Mouse (Mus musculus): ENCODE measurements around the gene Olfr1373.
"Not testable (repeated sequence)": the region's sequence is repeated elsewhere in the genome, so short reads cannot be mapped to it uniquely, and the experiment has no call there.

Gene Olfr1373

DNA sequence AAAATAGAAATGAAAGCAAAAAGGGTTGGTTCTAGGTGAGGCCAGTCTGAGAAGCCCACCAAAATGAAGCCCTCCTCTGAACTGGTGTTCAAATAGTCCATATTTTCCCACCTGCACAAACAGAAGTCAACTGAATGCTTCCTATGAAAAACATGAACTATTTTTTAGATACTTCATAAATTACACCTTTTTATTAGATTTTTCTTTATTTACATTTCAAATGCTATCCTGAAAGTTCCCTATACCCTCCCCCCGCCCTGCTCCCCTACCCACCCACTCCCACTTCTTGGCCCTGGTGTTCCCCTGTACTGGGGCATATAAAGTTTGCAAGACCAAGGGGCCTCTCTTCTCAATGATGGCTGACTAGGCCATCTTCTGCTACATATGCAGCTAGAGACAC is at the start of gene Olfr1373:
TSS of gene Olfr1373 (minus strand) at position 101 of the 400 bp plus-strand sequence.
- not testable (repeated sequence) for DNase-seq (ENCODE audit: low spot score in 2 of 2)

DNA sequence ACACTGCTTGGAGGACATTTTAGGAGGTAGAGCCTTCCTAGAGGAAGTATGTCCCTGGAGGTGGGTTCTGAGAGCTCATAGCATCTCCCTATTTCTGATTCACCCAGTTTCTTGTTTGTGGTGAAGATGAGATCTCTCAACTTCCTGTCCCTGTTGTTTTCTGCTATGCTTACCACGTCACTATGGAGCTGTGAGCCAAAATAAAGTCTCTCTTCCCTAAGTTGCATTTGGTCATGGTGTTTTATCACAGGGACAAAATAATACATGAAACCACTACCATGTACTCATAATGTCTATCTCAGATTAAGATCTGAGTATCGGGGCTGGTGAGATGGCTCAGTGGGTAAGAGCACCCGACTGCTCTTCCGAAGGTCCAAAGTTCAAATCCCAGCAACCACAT is 35.3 kb upstream of the Olfr1373 start:
- DNase-seq (ENCODE audit: low spot score in 2 of 2), result not testable (repeated sequence)

DNA sequence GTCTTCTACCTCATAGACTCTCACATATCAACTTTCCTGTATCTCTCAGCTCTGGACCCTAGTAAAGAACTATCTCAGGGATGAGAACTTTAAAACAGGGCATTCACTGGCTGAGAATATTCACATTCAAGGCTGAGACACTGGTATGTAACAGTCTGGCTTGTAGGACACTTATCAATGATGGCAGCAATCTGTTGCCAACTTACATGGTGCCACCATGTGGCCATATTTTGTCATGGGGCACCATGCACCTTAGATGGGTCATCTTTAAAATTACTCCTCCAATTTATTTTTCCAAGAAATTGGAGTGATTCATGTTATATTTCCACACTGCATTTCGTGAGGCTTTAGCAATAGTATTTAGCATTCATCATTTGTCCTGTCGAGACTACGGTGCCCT is 34.6 kb upstream of the Olfr1373 start:
- DNase-seq (ENCODE audit: low spot score in 2 of 2), result not testable (repeated sequence)

DNA sequence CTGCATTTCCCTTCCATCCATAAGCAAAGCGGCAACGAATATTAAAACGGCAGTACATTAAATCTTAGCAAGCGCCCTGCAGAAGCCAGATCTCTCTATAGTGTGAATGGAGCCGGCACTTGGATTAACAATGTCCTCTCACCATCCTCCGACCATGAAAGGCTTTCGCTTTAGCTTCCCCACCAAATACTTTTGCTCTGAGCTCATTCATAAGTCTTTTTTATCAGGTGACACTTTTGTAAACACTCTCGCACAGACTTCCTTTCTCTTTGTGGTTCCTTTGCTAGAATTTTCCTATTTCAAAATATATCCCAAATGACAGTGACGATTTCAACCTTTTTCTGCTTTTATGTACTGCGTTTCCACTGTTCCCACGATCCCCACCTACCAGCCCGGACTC is 23.1 kb upstream of the Olfr1373 start:
- no peak for DNase-seq (ENCODE audit: low spot score in 2 of 2)

DNA sequence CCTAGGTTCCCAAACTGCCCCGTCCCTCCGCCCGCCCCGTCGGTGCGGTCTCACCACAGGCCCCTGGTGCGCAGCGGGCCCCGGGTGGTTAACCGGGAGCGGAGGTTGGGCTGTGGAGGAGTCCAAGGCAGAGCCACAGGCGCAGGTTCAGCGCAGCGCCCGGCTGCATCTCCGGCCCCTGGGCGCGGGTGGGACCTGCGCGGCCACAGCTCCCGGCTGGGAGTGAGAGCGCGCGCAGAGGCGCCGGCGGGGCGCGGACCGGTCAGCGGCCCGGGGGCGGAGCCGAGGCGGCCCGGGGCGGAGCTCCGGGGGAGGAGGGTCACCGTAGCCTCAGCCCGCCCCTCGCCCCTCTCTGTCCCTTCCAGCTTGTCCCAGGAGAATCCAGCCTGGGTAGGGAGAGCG is 22.6 kb upstream of the Olfr1373 start:
- DNase-seq (ENCODE audit: low spot score in 2 of 2), result not testable (repeated sequence)

DNA sequence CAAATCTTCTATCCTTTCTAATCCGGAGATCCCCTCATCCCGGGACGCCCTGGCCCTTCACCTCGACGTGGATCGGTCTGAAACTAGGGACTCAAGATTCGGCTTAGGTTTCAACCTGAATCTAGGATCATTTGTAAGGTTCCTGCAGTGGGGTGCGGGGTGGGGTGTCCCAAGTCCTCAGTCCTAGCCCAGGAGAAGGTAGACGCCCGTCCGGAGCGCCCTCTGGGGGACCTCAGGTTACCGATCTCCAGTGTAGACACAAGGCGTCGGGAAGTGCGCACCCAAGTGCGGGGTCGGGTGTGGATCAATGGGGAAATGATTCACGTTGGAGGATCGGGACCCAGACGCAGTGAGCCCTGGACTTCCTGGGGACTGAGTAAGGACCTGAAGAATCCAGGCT is 21.8 kb upstream of the Olfr1373 start:
- no peak for DNase-seq (ENCODE audit: low spot score in 2 of 2)

DNA sequence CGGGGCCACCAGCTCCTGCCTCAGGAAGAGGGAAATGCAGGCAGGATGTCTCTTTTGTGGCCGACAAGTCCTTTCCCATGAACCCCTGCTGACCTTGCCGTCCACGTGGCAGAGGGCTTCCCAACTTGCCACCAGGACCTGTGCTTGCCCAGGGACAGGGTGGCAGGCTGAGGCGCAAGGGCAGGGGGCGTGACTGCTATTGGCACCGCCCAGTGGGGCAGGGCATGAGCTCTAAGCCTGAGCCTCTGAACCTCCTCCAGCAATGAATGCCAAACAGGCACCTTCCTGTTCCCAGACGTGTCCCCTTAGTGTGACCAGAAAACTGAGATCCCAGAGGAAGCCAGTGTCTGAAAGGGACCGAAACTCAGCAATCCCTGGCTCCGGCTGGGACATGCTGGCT is 18.6 kb upstream of the Olfr1373 start:
- DNase-seq (ENCODE audit: low spot score in 2 of 2), result no peak

DNA sequence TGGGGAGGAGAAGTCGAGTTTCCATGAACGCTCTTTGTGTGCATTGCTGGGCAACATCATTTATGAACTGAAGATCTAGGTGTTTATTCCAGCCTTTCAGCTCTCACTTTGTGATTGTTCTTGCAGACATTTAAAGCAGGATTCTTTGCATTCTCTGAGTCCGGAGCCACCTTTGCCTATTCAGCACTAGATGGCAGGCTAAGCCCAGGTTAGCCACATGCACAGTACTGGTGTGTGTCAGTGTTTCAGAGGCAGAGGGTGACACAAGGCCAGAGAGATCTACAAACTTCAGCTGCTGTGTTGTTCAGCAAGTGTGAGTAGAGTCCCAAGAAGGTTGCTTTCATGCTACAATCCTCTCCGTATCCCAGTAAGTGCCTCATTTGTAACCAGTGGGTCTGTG is 1.7 kb downstream of the Olfr1373 start:
- peak in 1 of 2 experiments; percentile 51 for DNase-seq (ENCODE audit: low spot score in 2 of 2)

DNA sequence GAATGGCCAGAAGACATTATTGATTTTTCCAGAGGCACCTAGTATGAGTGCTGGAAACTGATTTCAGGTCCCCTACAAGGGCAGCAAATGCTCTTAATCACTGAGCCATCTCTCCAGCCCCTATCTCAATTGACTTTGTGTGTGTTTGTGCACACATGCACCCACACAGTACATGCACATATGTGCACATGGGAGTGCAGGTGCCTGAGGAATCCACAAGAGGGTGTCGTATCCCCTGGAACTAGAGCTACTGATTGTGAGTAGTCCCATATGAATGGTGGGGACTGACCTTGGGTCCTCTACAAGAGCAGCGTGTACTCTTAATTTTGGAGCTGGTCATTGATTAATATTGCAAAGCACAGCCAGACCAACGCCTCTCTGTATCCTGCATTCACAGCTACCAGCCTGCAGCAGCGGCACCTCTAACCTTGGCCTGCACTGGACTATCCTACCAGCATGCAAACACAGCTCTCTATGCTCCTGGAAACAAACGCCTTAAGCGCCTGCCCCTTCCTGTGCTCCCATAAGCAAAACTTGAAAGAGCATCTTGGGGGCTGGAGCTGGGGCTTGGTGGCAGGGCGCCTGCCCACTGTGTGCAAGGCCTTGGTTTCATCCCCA is 14.8 kb downstream of the Olfr1373 start:
- no peak for DNase-seq (ENCODE audit: low spot score in 2 of 2)

DNA sequence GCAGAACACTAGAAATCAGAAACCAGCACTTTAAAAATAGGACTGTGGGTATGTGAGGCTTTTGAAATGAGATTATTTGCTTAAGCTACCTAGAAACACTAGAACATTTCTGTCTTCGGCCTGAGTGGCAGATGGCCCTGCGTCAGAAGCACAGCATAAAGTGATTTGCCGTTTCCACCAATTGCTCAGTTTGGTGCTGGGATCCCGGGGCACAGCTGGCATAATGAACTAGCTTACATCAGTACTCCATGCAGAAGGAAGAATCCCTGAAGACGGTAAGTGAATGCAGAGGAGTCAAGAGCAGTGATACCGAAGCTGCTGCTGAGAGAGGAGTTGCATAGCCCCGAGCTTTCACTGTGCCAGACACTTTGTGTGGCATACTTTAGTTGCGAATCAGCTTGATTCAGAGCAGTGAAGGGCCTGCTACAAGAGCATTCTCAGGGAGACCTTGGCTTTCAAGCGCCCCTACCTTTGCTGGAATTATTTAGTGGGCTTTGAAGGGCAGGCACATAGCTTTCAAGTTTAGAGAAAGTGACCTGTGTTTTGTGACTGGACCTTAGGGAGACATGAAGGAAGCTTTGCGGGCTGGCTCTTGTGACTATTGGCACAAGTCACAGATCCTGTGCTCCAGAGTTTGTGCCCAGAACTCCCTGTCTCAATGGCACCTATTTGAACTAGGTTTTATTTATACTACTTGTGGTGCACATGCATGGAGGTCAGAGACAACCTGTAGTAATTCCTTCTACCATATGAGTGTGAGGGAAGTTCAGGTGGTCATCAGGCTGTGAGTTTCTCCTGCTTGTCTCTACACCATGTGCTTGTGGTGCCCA is 15.5 kb downstream of the Olfr1373 start:
- DNase-seq (ENCODE audit: low spot score in 2 of 2), result peak; percentile 35 to 55

DNA sequence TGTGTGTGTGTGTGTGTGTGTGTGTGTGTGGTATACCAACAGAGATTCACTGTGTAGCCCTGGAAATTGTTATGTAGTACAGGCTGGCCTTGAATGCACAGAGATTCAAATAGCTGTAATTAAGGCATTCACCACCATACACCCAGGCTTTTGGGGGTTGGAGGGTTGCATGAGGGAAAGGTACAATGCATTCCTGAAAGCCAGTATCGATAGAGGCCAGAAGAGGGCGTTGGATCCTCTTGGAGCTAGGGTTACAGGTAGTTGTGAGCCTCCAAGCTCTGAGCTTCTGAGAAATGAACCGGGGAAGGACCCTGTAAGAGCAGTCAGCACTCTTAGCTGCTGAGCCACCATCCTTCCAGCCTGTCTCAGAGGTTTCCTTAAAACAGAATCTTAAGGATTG is 16.2 kb downstream of the Olfr1373 start:
- DNase-seq (ENCODE audit: low spot score in 2 of 2), result no peak

DNA sequence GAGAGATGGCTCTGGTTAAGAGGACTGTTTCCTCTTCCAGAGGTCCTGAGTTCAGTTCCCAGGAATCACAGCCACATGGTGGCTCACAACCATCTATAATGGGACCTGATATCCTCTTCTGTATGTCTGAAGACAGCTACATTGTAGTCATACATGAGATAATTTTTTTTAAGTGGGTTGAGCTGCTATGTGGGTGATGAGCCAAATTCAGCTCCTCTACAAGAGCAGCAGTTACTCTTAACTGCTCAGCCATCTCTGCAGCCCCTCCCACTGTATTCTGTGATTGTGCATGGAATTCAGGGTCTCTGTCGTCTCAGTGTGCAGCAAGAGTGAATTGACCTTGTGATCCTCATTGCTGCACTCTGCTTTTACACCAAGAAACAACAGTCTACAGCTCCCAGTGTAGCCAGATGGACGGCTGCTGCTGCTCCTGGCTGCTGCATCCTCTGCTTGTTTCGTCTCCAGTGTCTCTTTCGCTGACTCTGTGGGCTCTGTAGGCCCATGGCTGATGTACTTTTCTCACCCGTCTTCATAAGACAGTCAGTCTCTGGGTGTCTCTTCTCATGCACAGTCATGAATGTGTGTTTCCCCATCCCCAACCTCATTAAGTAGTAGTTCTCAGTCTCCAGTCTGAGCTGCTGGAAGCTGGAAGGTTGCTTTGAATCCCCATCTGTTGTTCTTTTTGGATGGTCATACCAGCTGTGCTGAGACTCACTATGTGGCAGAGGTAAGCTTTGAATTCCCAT is 16.8 kb downstream of the Olfr1373 start:
- DNase-seq (ENCODE audit: low spot score in 2 of 2), result no peak

DNA sequence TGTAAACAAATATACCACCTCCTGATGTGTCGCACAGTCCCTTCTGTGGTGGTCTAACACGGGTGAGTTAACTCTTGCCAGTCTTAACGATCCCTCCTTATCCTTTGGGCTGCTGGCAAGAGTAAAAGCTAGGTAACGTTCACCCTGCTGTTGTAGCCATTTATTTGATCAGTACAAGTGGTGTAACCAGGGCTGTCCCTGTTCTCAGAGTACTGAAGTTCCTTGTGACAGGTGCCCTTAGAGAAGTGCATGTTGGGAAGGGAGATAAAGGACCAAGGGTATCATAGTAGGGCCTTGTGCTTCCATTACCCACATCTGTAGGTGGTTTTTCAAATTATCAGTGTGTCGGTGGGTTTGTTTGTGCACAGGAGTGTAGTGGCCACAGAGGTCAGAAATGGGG is 17.6 kb downstream of the Olfr1373 start:
- no peak for DNase-seq (ENCODE audit: low spot score in 2 of 2)

DNA sequence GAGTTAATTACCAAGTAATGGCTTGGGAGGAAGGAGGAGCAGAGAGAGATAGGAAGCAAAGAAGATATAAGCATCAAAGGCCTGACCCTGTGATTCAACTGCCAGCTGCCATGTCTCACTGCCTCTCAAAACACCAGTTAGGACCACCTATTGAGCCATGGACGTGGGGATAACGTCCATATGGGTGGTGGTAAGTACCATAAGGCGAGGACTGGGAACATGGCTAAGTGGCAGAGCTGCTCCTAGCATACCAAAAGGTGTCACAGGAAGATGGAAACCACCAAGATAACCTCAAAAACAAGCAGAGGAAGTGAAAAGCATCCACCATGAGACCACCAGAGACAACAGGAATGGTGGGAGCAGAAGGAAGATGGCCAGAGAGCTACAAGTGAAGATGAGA is 18.2 kb downstream of the Olfr1373 start:
- no peak for DNase-seq (ENCODE audit: low spot score in 2 of 2)

DNA sequence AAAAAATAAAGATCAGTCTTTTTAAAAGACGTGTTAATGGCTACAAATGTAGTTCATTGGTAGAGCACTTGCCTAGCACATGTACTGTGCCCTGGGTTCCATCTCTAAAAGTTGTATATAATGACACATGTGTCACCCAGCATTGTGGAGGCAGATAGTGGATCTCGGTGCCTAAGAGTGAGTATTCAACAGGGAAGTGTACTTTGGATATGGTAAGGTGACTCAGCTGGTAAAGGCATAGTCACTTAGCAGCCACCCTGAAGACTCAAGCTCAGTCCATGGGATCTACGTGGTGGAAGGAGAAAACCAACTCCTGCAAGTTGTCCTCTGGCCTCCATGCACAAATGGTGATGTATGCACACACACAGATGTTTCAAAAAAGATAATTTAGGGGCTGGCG is 20.9 kb downstream of the Olfr1373 start:
- no peak for DNase-seq (ENCODE audit: low spot score in 2 of 2)

DNA sequence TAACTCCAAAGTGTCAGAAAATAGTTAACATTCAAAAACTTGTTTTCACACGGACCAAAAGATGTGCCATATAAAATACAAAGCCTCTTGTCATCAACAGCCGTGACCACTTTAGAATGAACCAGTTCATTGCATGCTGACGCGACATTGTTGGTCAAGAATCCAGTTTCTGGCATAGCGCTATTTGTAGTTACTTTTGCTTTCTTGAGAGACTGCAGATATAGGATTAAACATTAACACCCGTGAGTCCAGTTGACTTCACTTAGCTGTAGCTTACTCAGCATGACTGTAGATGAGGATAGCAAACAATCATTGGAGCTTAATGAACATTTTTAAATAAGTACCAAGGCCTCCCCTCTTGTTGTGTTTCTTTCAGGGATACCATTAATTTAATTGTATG is 23.3 kb downstream of the Olfr1373 start:
- DNase-seq (ENCODE audit: low spot score in 2 of 2), result no peak

DNA sequence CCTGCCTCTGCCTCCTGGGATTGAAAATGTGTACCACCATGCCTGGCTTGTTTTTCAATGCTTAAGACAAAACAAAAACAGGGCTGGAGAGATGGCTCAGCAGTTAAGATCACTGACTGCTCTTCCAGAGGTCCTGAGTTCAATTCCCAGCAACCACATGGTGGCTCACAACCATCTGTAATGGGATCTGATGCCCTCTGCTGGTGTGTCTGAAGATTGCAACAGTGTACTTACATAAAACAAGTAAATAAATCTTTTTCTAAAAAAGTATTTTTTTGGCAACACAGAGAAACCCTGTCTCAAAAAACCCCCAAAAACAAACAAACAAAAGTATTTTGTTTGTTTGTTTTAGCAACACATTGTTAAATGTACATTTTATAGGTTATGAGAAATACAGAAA is 24.9 kb downstream of the Olfr1373 start:
- DNase-seq (ENCODE audit: low spot score in 2 of 2), result not testable (repeated sequence)

DNA sequence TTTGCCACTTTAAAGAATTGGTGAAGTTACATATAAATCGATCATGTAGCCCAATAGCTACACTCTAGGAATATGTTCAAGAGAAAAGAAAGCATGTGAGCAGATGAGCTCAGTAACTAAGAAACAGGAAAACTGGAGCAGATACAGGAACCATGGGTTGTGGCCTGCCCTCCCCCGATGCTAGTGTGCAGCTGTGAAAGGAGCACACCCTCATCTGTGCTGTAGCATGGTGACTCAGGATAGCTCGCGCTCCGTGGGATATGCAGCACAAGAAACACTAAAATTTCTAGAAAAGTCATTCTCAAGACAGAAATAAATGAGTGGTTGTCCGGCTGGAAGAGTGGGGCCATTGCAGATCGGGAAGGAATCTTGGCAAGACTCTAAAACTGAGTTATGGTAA is 28.2 kb downstream of the Olfr1373 start:
- DNase-seq (ENCODE audit: low spot score in 2 of 2), result no peak

DNA sequence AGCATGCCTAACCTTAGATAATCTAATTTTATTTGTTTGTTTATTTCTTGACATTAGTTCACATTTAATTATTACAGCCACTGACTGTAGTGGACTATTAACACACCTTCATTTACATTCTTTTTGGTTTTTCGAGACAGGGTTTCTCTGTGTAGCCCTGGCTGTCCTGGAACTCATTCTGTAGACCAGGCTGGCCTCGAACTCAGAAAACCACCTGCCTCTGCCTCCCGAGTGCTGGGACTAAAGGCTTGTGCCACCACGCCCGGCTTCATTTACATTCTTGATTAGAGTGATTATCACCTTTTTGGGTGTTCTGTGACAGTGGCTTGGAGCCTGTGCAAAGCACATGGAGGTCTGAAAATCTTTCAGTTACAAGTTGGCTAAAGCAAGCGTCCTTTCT is 29.2 kb downstream of the Olfr1373 start:
- DNase-seq (ENCODE audit: low spot score in 2 of 2), result not testable (repeated sequence)

DNA sequence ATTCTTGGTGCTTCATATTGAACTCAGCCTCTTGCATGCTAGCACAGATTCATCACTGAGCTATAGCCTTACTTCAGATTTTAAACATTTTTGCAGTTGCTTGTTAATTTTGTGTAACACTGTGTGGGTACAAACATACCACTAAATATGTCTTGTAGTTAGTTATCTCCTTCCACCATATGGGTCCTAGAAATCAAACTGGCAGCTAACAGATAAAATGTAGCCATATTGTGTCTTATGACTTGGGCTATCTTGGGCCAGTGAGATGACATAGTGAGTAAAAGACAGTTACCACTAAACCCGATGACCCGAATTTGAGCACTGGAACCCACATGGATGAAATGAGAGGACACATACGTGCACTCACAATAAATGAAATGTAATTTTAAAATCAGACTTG is 29.8 kb downstream of the Olfr1373 start:
- DNase-seq (ENCODE audit: low spot score in 2 of 2), result no peak

DNA sequence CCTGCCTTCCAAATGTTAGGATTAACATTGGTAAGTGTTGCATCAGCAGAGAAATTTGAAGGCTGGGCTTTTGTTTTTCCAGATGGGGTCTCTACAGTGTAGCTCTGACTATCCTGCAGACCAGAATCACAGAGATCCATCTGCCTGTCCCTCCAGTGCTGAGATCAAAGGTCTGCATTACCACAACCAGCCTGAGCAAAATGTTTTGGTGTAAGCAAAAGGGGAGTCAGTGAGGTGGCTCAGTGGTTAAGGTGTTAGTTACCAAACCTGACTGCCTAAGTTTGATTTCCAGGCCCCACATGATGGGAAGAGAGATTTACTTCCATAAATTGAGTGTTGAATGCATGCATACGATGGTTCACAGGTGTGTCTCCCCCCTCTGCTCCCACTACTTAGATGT is 35.9 kb downstream of the Olfr1373 start:
- no peak for DNase-seq (ENCODE audit: low spot score in 2 of 2)

DNA sequence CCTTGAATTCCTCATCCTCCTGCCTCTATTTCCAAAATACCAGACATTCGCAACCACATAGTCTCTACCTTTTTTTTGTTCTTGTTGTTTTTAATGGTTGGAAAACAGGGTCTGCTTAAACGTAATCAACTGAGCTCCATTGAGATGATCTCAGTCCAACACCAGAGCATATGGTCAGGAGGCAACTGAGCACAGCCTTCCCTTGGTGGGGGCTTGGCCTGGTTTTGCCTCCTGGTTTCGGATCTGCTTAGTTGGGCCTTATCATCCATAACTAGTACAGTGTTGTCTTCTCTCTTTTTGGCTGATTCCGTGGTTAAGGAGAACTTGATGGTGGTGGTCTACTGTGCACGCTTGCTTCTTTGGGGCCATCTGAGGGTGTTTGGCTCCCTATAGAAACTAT is 36.5 kb downstream of the Olfr1373 start:
- DNase-seq (ENCODE audit: low spot score in 2 of 2), result no peak

DNA sequence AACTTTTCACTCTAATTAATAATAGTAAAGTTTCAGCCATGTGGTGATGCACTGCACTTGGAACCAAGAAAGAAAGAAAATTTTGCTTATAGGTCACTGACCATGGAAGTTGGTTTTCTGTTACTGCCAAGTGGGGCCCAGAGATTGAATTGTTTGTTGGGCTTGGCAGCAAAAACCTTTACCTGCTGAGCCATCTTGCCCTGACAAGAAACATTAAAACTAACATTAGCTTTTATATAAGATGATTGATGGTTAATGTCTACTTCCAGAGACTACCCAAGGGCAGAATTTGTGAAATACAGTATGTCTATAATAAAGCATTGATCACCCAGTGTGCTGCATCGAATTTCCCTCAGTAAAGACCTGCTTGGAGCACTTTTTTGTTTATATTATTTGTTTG is 38.9 kb downstream of the Olfr1373 start:
- DNase-seq (ENCODE audit: low spot score in 2 of 2), result no peak

Measured in frontal cortex, postnatal 25 days (tissue).